ENCODE assay signal across 9 mouse cellular contexts in genomic region chr3:130181591-130181980, GRCm38 (mm10). TPM values are rescaled to one million over a fixed set of nuclear protein-coding genes. Genes with fewer than 3 reads are reported as not detected.
A peak's percentile ranks its signal among the peaks of the same experiment; 100 is the strongest.
DNase-seq lines count a peak whose midpoint lies in the region; ATAC-seq lines count a peak whose summit lies in the region.
"Had no signal": no experiment of that assay in that cellular context is flagged by ENCODE, and none has a peak within 500 bp of the region (broad histone marks: within the 10 kb centered on the region; RNA-seq: fewer than 3 reads in every experiment).

No protein-coding gene starts in this region.

- H3K36me3 ChIP-seq in heart, embryonic 14.5 days (ENCODE audit: control insufficient read depth, insufficient read depth, low read length): no peaks in the 10 kb centered on the region
- no peaks in the 10 kb centered on the region for H3K36me3 ChIP-seq in embryonic facial prominence, embryonic 10.5 days (replicated peaks)
- H3K36me3 ChIP-seq in hindbrain, embryonic 14.5 days (replicated peaks; ENCODE audit: control insufficient read depth, insufficient read depth): no peaks in the 10 kb centered on the region
- no peaks in the 10 kb centered on the region for H3K36me3 ChIP-seq in midbrain, embryonic 13.5 days

- 13% methylated on average over 8 of the region's 8 CpGs for WGBS in heart, embryonic 14.5 days
- WGBS in embryonic facial prominence, embryonic 10.5 days: 18% methylated on average over 8 of the region's 8 CpGs
- WGBS in hindbrain, embryonic 14.5 days: 28% methylated on average over 8 of the region's 8 CpGs
- WGBS in midbrain, embryonic 13.5 days: 27% methylated on average over 8 of the region's 8 CpGs

- intact Hi-C loops in gastrocnemius, postnatal 36 days (cut with DNase I): no loop called here

- peaks cover 0 to 3% of the 10 kb centered on the region in 2 experiments; a peak in 1 of 4 replicates for H3K4me1 ChIP-seq in heart, embryonic 14.5 days (ENCODE audit: control insufficient read depth in 2 of 2, insufficient read depth in 2 of 2, low read length in 2 of 2)
- peaks cover 35% of the 10 kb centered on the region for H3K4me1 ChIP-seq in embryonic facial prominence, embryonic 10.5 days
- H3K4me1 ChIP-seq in hindbrain, embryonic 14.5 days (replicated peaks; ENCODE audit: control insufficient read depth, insufficient read depth, low read length): 0 out of 2 replicates have a peak, but pooled peaks cover 7% of the 10 kb centered on the region
- H3K4me1 ChIP-seq in midbrain, embryonic 13.5 days (replicated peaks): peaks cover 13% of the 10 kb centered on the region

- no peaks in the 10 kb centered on the region for H3K27me3 ChIP-seq in heart, embryonic 14.5 days (ENCODE audit: control insufficient read depth, insufficient read depth, low read length)
- H3K27me3 ChIP-seq in embryonic facial prominence, embryonic 10.5 days (replicated peaks; ENCODE audit: low read depth, poor library complexity, severe bottlenecking): peaks cover 18% of the 10 kb centered on the region
- H3K27me3 ChIP-seq in hindbrain, embryonic 14.5 days (ENCODE audit: control insufficient read depth, insufficient read depth, low read length): no peaks in the 10 kb centered on the region
- H3K27me3 ChIP-seq in midbrain, embryonic 13.5 days: peaks cover 11% of the 10 kb centered on the region

- no peak for ATAC-seq in heart, embryonic 14.5 days (ENCODE audit: insufficient number of reproducible peaks, insufficient read depth, low FRiP score, low read depth)
- no peak for ATAC-seq in hindbrain, embryonic 14.5 days (ENCODE audit: low FRiP score)
- ATAC-seq in midbrain, embryonic 13.5 days: no peak

- DNase-seq in heart, postnatal 4 days: no peak
- DNase-seq in embryonic facial prominence, embryonic 10.5 days (ENCODE audit: low spot score): no peak
- no peak for DNase-seq in hindbrain, embryonic 14.5 days (ENCODE audit: low spot score)
- no peak for DNase-seq in adrenal gland, postnatal 10 days
- DNase-seq in gastrocnemius, postnatal 36 days: no peak
- DNase-seq in left cerebral cortex, adult 11 months (ENCODE audit: low spot score): no peak
- DNase-seq: gastrocnemius, postnatal 25 days had no signal

- peak overlapping the region; percentile 71 for H3K9ac ChIP-seq in heart, embryonic 14.5 days (ENCODE audit: low read length)
- H3K9ac ChIP-seq in hindbrain, embryonic 14.5 days: peak overlapping the region; percentile 57
- peak overlapping the region; percentile 65 for H3K9ac ChIP-seq in midbrain, embryonic 13.5 days (replicated peaks)

- H3K4me2 ChIP-seq in heart, embryonic 14.5 days (ENCODE audit: low read length): peak overlapping the region; percentile 100
- peak overlapping the region; percentile 99 for H3K4me2 ChIP-seq in hindbrain, embryonic 14.5 days (replicated peaks)
- H3K4me2 ChIP-seq in midbrain, embryonic 13.5 days (replicated peaks): peak overlapping the region; percentile 99

- peak overlapping the region; percentile 51 to 75 for H3K4me3 ChIP-seq in heart, embryonic 14.5 days (ENCODE audit: control insufficient read depth in 1 of 2, insufficient read depth in 1 of 2, low read depth in 1 of 2, low read length in 2 of 2)
- H3K4me3 ChIP-seq in embryonic facial prominence, embryonic 10.5 days: peak overlapping the region; percentile 78
- H3K4me3 ChIP-seq in hindbrain, embryonic 14.5 days (replicated peaks; ENCODE audit: low read length): peak overlapping the region; percentile 61
- H3K4me3 ChIP-seq in midbrain, embryonic 13.5 days (replicated peaks): peak overlapping the region; percentile 58

- H3K9me3 ChIP-seq in heart, embryonic 14.5 days (ENCODE audit: control insufficient read depth, low read length): no peaks in the 10 kb centered on the region
- H3K9me3 ChIP-seq in embryonic facial prominence, embryonic 10.5 days: no peaks in the 10 kb centered on the region
- no peaks in the 10 kb centered on the region for H3K9me3 ChIP-seq in hindbrain, embryonic 14.5 days (ENCODE audit: control insufficient read depth, low read length)
- no peaks in the 10 kb centered on the region for H3K9me3 ChIP-seq in midbrain, embryonic 13.5 days

- no peak overlapping the region for H3K27ac ChIP-seq in heart, embryonic 14.5 days (replicated peaks in 1 of 2; ENCODE audit: control insufficient read depth in 1 of 2, insufficient read depth in 1 of 2, low read depth in 2 of 2, low read length in 2 of 2)
- H3K27ac ChIP-seq in embryonic facial prominence, embryonic 10.5 days (replicated peaks): peak overlapping the region; percentile 83; the same call in 1 of the 2 replicates
- no peak overlapping the region for H3K27ac ChIP-seq in hindbrain, embryonic 14.5 days
- H3K27ac ChIP-seq in midbrain, embryonic 13.5 days: no peak overlapping the region

RNA-seq across cellular contexts. Expression of gene Col25a1, which starts 50.3 kb away (rescaled TPM):
- 2.0 and 2.3 TPM in 2 replicates for polyA plus RNA-seq in heart, embryonic 14.5 days (2014; fragmentation: Nextera tagmentation; extraction: Ambion mirVana)
- 1 to 10 TPM; 1.7 to 1.8 TPM for total RNA-seq in heart, postnatal 4 days (2021)
- polyA plus RNA-seq in embryonic facial prominence, embryonic 10.5 days (2016; fragmentation: Nextera tagmentation; extraction: Ambion mirVana): 6.9 and 9.1 TPM in 2 replicates
- polyA plus RNA-seq in hindbrain, embryonic 14.5 days (2014; fragmentation: Nextera tagmentation; extraction: Ambion mirVana): 6.3 and 8.1 TPM in 2 replicates
- polyA plus RNA-seq in midbrain, embryonic 13.5 days (2015; fragmentation: Nextera tagmentation; extraction: Ambion mirVana): 9.4 and 11.2 TPM in 2 replicates
- total RNA-seq in adrenal gland, postnatal 10 days (2021): 1 to 10 TPM; 4.6 to 5.6 TPM
- total RNA-seq in gastrocnemius, postnatal 36 days (2021): under 1 TPM; 0.22 to 0.28 TPM
